Mouse (Mus musculus) E14TG2a.4 (cell line): ENCODE data around the gene Cacna1d.

Experiments
- CTCF ChIP-seq: conservative IDR thresholded peaks from 2 replicates; pipeline ENCODE4 v1.5.1; 2014; ENCODE audit warnings: low read length
- POU5F1 ChIP-seq: IDR thresholded peaks from 2 replicates; pipeline ENCODE4 v1.6.1; 2014; ENCODE audit warnings: low read length, borderline replicate concordance

GRCm38 (mm10) chr14:30247606-30248005, 243.6 kb downstream of the Cacna1d start:
- TF ChIP-seq CTCF (no peak), POU5F1 (no peak)
